Mouse (Mus musculus) testis, adult 2 months (tissue): Measurements from ENCODE around the gene Rem1.

ENCODE experiments used
- CTCF ChIP-seq: fragments of 200-500 bp; IDR thresholded peaks from 2 replicates; pipeline ENCODE4 v1.5.1; 2012; ENCODE audit warnings: low read depth, mild to moderate bottlenecking, inconsistent platforms, low read length, moderate library complexity; ENCODE audit not compliant: control insufficient read depth, insufficient read depth, insufficient replicate concordance
- POLR2A ChIP-seq: fragments of 200-500 bp; IDR thresholded peaks from 2 replicates; pipeline ENCODE4 v1.6.1; 2012; ENCODE audit warnings: low read depth, mild to moderate bottlenecking, inconsistent platforms, low read length, moderate library complexity; ENCODE audit not compliant: control insufficient read depth

DNA sequence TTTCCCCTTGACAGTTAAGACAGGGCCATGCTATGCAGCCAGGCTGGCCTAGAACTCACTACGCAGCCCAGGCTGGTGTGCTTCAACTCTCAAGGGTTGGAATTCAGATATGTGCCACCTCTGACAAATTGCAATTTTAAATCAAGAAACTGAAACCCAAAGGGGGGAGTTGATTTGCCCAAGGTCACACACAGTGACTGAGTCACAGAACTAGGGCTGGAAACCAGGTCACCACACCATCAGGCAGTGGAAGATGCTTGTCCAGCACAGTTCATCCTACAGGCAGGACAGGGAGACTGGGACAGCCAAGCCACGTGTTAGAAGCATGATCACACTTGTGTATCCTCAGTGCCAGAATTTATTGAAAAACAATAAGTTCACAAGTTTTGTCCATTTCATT is 2.2 kb upstream of the Rem1 start:
- no peak for TF ChIP-seq POLR2A
- TF ChIP-seq CTCF, result no peak
